Mouse (Mus musculus): ENCODE results near the gene Spag7. TPM values are rescaled to one million over a fixed set of nuclear protein-coding genes. Genes with fewer than 3 reads are reported as not detected.

The Spag7 gene
- total RNA-seq, 1 experiment: 74.5 TPM

DNA sequence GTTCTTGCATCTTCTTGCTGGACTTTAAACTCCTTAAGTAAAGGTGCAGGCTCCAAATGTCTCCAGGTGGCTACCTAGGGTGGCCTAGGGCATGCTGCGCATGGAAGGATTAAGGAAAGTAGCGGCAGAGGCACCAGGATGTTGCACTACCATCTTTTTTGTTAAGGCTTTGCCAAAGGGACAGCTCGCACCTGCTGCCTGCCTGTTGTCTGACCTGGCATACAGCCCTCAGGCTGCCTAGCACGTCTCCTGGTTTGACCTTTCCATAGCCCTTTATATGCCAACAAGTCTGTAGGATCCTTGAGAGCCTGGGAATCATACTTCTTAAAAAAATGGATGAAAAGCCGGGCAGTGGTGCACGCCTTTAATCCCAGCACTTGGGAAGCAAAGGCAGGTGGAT is 26.2 kb downstream of the Spag7 start:
- no peak for DNase-seq (ENCODE audit: low read depth, low spot score)
- Histone ChIP-seq H3K9ac (ENCODE audit: insufficient read depth, low read depth, low read length, poor library complexity, severe bottlenecking) (no peak overlapping the region), H3K27ac (ENCODE audit: insufficient read depth, low read depth, low read length, poor library complexity, severe bottlenecking) (no peak overlapping the region), H3K4me3 (ENCODE audit: insufficient read depth in 1 of 2, low read depth in 1 of 2, low read length in 2 of 2, poor library complexity in 1 of 2, severe bottlenecking in 1 of 2) (no peak overlapping the region), H3K9me3 (ENCODE audit: control insufficient read depth, insufficient read depth, low read depth, low read length) (no peaks in the 10 kb centered on the region), H3K4me1 (ENCODE audit: control insufficient read depth in 2 of 2, insufficient read depth in 2 of 2, low read length in 2 of 2, poor library complexity in 1 of 2) (peaks cover 0 to 10% of the 10 kb centered on the region in 2 experiments; a peak in 2 of 4 replicates), H3K36me3 (ENCODE audit: control insufficient read depth, insufficient read depth, low read length, poor library complexity, severe bottlenecking) (peaks cover 17% of the 10 kb centered on the region)
- in situ Hi-C loops (cut with MboI; ENCODE audit: low sequenced_read_pairs in 2 of 2, unreplicated experiment in 2 of 2): no loop called here
- TF ChIP-seq CHD2 (IDR thresholded peaks at IDR 0.05; ENCODE audit: low read depth, low read length): no peak
- TF ChIP-seq MAFK (IDR thresholded peaks at IDR 0.05; ENCODE audit: insufficient read depth, low read depth, low read length): no peak
- no peak for TF ChIP-seq ZNF384 (IDR thresholded peaks at IDR 0.05; ENCODE audit: low read depth, low read length)
- no peak for TF ChIP-seq HCFC1 (IDR thresholded peaks at IDR 0.05; ENCODE audit: borderline replicate concordance, insufficient read depth, low read length)

GRCm38 (mm10) chr11:70641241-70641640 is 28.0 kb downstream of the Spag7 start:
- Histone ChIP-seq H3K9me3 (ENCODE audit: control insufficient read depth, insufficient read depth, low read depth, low read length) (no peaks in the 10 kb centered on the region), H3K36me3 (ENCODE audit: control insufficient read depth, insufficient read depth, low read length, poor library complexity, severe bottlenecking) (peaks cover 17% of the 10 kb centered on the region), H3K27ac (ENCODE audit: insufficient read depth, low read depth, low read length, poor library complexity, severe bottlenecking) (no peak overlapping the region), H3K4me3 (ENCODE audit: insufficient read depth in 1 of 2, low read depth in 1 of 2, low read length in 2 of 2, poor library complexity in 1 of 2, severe bottlenecking in 1 of 2) (no peak overlapping the region), H3K4me1 (ENCODE audit: control insufficient read depth in 2 of 2, insufficient read depth in 2 of 2, low read length in 2 of 2, poor library complexity in 1 of 2) (peaks cover 0 to 10% of the 10 kb centered on the region in 2 experiments; a peak in 2 of 4 replicates), H3K9ac (ENCODE audit: insufficient read depth, low read depth, low read length, poor library complexity, severe bottlenecking) (no peak overlapping the region)
- in situ Hi-C loops (cut with MboI; ENCODE audit: low sequenced_read_pairs in 2 of 2, unreplicated experiment in 2 of 2): no loop called here
- no peak for TF ChIP-seq CHD2 (IDR thresholded peaks at IDR 0.05; ENCODE audit: low read depth, low read length)
- no peak for TF ChIP-seq HCFC1 (IDR thresholded peaks at IDR 0.05; ENCODE audit: borderline replicate concordance, insufficient read depth, low read length)
- no peak for TF ChIP-seq ZNF384 (IDR thresholded peaks at IDR 0.05; ENCODE audit: low read depth, low read length)
- TF ChIP-seq ZC3H11A (IDR thresholded peaks at IDR 0.05; ENCODE audit: borderline replicate concordance, low read depth, low read length): no peak
- TF ChIP-seq MAFK (IDR thresholded peaks at IDR 0.05; ENCODE audit: insufficient read depth, low read depth, low read length): no peak
- DNase-seq (ENCODE audit: low read depth, low spot score): no peak

DNA sequence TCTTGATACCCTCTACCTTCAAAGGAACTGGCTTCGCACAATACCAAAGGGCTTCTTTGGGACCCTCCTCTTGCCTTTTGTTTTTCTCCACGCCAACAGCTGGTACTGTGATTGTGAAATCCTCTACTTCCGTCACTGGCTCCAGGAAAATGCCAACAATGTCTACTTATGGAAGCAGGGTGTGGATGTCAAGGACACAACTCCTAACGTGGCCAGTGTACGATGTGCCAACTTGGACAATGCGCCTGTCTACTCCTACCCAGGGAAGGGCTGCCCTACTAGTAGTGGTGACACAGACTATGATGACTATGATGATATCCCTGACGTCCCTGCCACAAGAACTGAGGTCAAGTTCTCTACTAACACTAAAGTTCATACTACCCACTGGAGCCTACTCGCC is 29.2 kb downstream of the Spag7 start:
- in situ Hi-C loops (cut with MboI; ENCODE audit: low sequenced_read_pairs in 2 of 2, unreplicated experiment in 2 of 2): no loop called here
- Histone ChIP-seq H3K36me3 (ENCODE audit: control insufficient read depth, insufficient read depth, low read length, poor library complexity, severe bottlenecking) (peaks cover 8% of the 10 kb centered on the region), H3K27ac (ENCODE audit: insufficient read depth, low read depth, low read length, poor library complexity, severe bottlenecking) (no peak overlapping the region), H3K9me3 (ENCODE audit: control insufficient read depth, insufficient read depth, low read depth, low read length) (no peaks in the 10 kb centered on the region), H3K4me3 (ENCODE audit: insufficient read depth in 1 of 2, low read depth in 1 of 2, low read length in 2 of 2, poor library complexity in 1 of 2, severe bottlenecking in 1 of 2) (no peak overlapping the region), H3K4me1 (ENCODE audit: control insufficient read depth in 2 of 2, insufficient read depth in 2 of 2, low read length in 2 of 2, poor library complexity in 1 of 2) (no peaks in the 10 kb centered on the region), H3K9ac (ENCODE audit: insufficient read depth, low read depth, low read length, poor library complexity, severe bottlenecking) (no peak overlapping the region)
- no peak for DNase-seq (ENCODE audit: low read depth, low spot score)
- TF ChIP-seq CHD2 (IDR thresholded peaks at IDR 0.05; ENCODE audit: low read depth, low read length): no peak

DNA sequence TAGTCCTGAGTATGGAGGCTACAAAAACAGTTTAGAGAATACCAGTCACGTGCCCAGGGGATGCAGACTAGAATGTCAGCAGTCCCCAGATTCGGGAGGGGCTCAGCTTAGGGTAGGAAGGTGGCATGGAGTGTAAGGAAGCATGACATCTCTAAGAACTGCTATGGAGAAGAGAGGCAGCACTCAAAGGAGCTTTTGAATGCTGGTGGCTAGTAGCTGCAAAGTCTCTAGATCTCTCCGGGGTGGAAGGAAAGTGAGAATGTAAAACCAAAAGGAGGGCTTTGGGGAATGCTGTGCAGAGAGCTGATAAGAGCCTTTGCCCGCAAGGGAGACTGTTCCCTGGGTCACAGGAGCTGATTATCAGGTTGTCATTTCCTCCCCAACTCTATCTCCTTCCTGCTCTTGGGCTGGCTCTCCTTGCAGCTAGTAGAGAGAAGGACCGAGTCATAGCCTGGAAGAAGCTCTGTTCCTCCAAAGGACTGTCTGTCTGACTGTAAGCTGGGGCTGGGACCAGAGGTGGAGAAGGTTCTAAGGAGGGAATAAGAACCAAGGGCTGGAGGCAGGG is 30.4 kb downstream of the Spag7 start, which contains the start of gene Gp1ba:
Gp1ba (plus strand) TSS at position 409 of the 565 bp plus-strand sequence.
- TF ChIP-seq MAFK (IDR thresholded peaks at IDR 0.05; ENCODE audit: insufficient read depth, low read depth, low read length): no peak
- no peak for TF ChIP-seq ZNF384 (IDR thresholded peaks at IDR 0.05; ENCODE audit: low read depth, low read length)
- no peak for TF ChIP-seq CHD2 (IDR thresholded peaks at IDR 0.05; ENCODE audit: low read depth, low read length)
- TF ChIP-seq ZC3H11A (IDR thresholded peaks at IDR 0.05; ENCODE audit: borderline replicate concordance, low read depth, low read length): no peak

DNA sequence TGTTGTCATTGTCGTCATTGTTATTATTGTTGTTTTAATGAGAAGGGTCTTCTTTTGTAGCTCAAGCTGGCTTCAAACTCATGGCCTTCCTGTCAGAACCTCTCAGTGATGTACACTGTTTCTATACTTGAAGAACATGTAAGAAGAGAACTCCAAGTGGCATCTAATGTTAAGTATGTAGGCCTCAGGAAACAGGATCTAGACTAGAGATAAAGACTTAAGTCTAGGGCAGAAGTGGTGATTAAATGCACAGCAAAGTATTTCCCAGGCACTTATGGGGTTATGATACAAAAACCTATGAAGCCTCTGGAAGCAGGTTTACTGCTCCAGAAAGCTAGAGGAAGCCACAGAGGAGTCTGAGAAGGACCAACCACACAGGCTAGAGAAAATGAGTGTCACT is 30.9 kb downstream of the Spag7 start:
- TF ChIP-seq MAFK (IDR thresholded peaks at IDR 0.05; ENCODE audit: insufficient read depth, low read depth, low read length) (no peak), HCFC1 (IDR thresholded peaks at IDR 0.05; ENCODE audit: borderline replicate concordance, insufficient read depth, low read length) (no peak), CHD2 (IDR thresholded peaks at IDR 0.05; ENCODE audit: low read depth, low read length) (no peak), ZNF384 (IDR thresholded peaks at IDR 0.05; ENCODE audit: low read depth, low read length) (no peak), ZC3H11A (IDR thresholded peaks at IDR 0.05; ENCODE audit: borderline replicate concordance, low read depth, low read length) (no peak)
- no peaks in the 10 kb centered on the region for H3K36me3 ChIP-seq (ENCODE audit: control insufficient read depth, insufficient read depth, low read length, poor library complexity, severe bottlenecking)
- in situ Hi-C loops (cut with MboI; ENCODE audit: low sequenced_read_pairs in 2 of 2, unreplicated experiment in 2 of 2): no loop called here
- H3K27ac ChIP-seq (ENCODE audit: insufficient read depth, low read depth, low read length, poor library complexity, severe bottlenecking): no peak overlapping the region
- no peaks in the 10 kb centered on the region for H3K4me1 ChIP-seq (ENCODE audit: control insufficient read depth in 2 of 2, insufficient read depth in 2 of 2, low read length in 2 of 2, poor library complexity in 1 of 2)
- no peak for DNase-seq (ENCODE audit: low read depth, low spot score)
- H3K9ac ChIP-seq (ENCODE audit: insufficient read depth, low read depth, low read length, poor library complexity, severe bottlenecking): no peak overlapping the region
- no peak overlapping the region for H3K4me3 ChIP-seq (ENCODE audit: insufficient read depth in 1 of 2, low read depth in 1 of 2, low read length in 2 of 2, poor library complexity in 1 of 2, severe bottlenecking in 1 of 2)
- no peaks in the 10 kb centered on the region for H3K9me3 ChIP-seq (ENCODE audit: control insufficient read depth, insufficient read depth, low read depth, low read length)

More for the DNA sequence above, 30.4 kb downstream of the Spag7 start, which contains the start of gene Gp1ba:
- no peaks in the 10 kb centered on the region for H3K36me3 ChIP-seq (ENCODE audit: control insufficient read depth, insufficient read depth, low read length, poor library complexity, severe bottlenecking)
- H3K4me1 ChIP-seq (ENCODE audit: control insufficient read depth in 2 of 2, insufficient read depth in 2 of 2, low read length in 2 of 2, poor library complexity in 1 of 2): no peaks in the 10 kb centered on the region
- H3K4me3 ChIP-seq (ENCODE audit: insufficient read depth in 1 of 2, low read depth in 1 of 2, low read length in 2 of 2, poor library complexity in 1 of 2, severe bottlenecking in 1 of 2): no peak within 1 kb of the TSS
- in situ Hi-C loops (cut with MboI; ENCODE audit: low sequenced_read_pairs in 2 of 2, unreplicated experiment in 2 of 2): no loop called here
- H3K27ac ChIP-seq (ENCODE audit: insufficient read depth, low read depth, low read length, poor library complexity, severe bottlenecking): no peak within 1 kb of the TSS
- no peak for DNase-seq (ENCODE audit: low read depth, low spot score)
- H3K9me3 ChIP-seq (ENCODE audit: control insufficient read depth, insufficient read depth, low read depth, low read length): no peaks in the 10 kb centered on the region
- H3K9ac ChIP-seq (ENCODE audit: insufficient read depth, low read depth, low read length, poor library complexity, severe bottlenecking): no peak within 1 kb of the TSS
